Mouse (Mus musculus) embryo, embryonic 9.5 days (tissue): ENCODE measurements around the gene Fcnb.

ENCODE experiments used
- DNase-seq: peaks from one replicate; pipeline ENCODE4 v3.0.0-alpha.2; 2017; ENCODE audit errors: extremely low spot score

The Fcnb gene

DNA sequence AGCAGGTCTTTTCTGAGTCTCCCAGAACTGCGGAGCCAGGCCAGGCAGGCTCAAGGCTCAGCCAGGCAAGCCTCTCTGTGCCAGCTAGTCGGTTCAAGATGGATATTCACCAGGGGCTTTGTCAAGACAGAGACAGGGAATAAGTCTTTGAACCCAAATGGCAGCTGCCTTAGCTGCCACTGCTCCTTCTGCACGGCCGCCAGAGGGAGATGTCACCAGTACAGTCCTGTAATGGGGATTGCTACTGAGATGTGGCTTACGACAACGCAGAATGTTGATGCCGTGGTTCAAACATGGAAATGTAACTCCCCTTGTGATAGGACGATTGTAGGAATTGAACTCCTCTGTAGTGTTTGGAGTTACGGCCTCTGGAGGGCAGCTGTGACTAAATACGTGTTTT is 1.4 kb upstream of the Fcnb start:
- DNase-seq = no peak

DNA sequence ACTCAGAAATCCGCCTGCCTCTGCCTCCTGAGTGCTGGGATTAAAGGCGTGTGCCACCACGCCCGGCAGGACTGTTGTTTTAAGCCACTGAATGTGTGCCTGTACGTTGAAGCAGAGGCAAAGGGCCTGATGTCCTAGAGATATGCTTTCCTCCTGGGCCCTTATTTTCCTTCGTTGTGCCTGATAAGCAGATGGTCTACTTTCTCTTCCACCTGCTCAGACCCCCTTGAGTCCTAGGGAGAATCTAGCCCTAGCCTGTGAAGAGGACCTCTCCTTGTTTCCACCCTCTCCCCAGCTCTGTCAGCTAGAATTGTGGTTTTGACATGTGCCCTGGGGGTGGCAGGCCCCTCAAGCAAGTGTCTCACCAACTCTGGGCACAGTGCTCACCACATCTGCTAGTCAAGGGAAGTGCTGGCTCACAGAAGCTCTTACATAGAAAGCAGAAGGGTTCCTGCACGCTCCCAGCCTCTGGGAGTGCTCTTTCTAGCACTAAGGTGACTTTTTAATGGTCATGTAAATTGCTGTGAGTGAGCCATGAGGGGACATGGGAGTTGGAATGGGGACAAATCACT is 9.0 kb downstream of the Fcnb start:
- no peak for DNase-seq

DNA sequence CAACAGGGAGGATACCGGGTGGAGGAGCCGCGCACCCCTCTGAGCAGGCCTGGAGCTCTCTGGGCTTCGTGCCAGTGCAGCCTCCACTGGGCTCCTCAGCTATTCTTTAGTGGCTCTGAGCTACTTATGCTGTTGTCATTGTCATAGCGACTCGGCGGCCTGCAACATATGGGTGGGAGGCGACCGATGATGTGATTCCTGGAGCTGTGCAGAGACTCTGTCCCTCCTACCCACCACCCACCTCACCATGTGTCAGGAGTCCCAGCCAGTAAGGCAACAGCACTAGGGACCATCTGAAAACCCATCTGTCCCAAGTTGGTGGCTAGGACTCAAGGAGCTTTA is 16.2 kb downstream of the Fcnb start:
- no peak for DNase-seq

DNA sequence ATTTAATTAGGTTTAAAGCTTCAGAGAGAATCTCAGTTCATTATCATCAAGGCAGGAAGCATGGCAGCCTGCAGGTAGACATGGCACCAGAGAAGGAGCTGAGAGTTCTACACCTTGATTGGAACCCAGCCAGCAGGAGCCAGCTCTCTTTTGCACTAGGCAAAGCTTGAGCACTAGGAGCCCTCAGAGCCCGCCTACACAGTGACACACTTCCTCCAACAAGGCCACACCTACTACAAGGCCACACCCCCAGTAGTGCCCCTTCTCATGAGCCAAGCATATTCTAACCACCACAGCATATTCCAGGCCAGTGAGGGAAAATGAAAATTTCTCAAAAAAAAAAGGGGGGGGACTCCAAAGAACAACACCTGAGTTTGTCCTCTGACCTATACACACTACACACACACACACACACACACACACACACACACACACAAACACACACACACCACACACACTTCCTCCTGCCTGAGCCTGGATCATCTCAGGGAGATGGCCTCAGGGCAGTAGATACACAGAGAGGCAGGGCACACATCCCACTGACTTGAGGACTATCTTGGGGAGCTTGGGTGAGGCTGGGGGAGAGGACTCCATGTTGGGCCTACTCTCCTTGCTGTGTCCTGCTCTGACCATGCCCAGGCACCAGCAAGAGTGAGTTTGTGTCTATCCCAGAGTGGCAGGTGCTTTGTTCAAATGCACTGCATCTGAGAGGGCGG is 16.7 kb downstream of the Fcnb start:
- no peak for DNase-seq

DNA sequence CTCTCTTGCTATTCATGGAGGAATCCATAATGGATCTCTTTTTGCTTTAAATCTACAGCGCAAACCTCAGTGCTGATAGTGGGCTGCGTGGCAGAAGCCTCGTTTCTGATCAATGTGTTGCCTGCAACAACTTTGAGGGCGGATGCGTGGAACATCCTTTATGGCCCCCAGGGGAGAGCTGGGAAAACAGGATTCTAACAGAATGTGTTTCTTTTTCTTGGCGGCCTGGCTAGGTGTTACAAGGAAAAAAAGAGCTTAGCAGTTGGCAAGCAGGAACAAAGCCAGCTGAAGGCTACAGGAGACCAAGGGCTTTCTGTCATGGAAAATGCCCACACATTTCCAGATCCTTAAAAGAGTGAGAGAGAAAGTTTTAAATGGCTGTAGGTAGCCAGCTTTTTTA is 17.5 kb downstream of the Fcnb start:
- no peak for DNase-seq

DNA sequence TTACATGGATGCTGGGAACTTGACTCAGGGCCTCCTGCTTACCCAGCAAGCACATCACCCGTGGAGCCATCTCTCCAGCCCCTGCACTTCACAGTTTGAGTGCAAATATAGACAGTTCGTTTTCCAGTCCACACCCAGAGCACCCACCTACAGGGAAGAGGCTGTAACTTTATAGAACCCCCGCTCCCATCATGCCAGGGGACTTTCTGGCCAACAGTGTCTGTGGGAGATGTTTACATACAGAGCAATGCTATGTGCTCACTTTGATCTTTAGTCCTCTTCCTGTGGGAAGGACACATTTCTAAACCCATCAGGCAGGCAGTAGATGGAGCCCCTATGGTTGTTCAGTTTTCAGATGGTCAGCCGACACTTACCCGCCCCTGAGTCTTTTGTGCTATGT is 18.0 kb downstream of the Fcnb start:
- DNase-seq = no peak

DNA sequence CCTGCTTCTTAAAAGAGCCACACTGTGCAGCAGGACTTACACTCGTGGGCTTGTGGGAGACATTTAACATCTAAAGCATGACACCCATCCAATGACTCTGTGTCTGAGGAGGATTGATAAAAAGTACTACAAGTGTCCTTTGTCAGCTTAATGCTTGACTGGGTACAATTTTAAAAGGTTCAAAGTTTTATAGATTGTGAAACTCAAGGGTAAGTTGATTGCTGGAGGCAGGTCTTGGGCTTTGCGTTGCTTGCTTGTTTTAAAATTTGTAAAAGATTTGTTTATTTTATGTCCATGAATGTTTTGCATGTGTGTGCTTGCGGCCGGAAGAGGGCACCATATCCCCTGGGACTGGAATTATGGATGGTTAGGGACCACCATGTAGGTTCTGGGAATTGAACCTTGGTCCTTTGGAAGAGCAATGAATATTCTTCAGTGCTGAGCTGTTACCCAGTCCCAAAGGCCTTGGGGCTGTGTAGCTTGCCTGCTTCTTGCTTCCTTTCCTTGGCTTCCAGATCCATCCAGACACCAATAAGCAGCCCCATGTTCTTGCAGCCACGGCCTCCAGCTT is 19.5 kb downstream of the Fcnb start:
- no peak for DNase-seq

DNA sequence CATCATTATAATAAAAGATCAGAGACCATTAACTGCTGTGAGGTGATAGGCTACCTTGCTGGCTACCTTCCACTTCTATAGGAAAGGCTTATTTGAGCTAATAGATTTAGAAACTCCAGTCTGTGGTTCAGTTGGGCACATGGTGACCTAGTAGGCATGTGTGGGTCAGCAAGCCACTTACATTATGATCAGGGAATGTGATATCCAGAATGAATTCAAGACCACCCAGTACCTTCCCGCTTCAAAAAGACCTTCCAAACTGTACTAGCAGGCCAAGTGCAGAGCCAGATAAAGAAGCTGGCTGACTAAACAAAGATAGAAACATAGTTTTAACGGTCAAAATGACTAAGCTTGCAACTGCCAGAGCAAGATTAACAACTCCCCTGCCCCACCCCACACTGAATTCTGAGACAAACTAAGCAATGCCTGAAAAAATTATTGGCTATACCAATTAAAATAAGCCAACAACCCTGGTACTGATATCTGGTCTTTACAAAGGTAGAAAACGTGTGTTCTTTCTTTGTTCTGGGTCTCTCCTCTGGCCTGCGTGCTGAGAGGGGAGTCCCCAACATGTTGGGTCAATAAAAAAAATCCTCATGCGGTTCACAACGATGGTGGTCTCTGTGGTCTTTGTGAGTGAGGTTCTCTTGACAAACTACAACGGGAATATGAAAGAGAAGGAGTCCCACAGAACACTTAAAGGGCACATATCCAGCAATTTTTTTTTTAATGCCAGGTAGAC is 20.2 kb downstream of the Fcnb start:
- no peak for DNase-seq

DNA sequence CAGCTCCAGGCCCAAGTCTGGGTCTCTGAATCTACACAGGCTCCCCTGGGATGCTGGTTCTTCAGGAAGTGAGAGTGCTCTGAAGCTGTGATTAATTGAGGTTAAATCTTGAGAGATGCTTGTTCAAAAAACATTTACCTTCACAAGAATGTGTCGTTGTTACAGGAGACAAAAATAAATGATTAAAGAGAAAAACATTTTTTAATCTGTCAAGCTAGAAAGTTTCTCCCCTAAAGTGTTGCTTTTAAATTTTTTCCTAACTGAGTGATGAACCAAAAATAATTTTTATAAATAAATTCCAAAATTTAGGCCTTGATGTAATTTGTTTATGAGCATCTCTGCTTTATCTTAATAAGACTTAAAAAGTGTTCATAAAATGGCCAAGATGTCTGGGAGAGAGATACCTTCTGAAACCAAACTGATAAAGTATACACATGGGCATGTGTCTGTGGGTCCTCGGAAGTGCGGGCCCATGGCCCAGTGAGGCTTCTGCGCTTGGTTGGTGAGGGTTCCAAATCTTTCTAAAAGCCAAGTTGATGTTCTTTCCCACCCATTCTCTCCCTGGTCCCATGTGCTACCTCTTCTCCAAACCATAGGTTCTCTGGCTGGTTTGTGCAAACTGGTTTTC is 20.9 kb downstream of the Fcnb start:
- no peak for DNase-seq

DNA sequence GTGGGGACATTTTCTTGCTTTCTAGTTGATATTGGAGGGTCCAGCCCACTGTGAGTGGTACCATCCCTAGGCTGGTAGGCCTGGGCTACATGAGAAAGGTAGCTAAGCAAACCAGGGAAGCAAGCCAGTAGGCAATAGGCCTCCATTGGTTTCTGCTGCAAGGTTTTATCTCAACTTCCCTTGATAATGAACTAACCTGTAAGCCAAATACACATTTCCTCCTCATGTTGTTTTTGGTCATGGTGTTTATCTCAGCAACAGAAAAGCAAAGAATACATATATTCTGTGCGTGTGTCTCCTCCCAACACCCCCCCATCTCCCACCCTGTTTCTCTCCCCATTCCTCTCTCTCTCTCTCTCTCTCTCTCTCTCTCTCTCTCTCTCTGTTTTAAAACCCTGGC is 24.8 kb downstream of the Fcnb start:
- DNase-seq = no peak

DNA sequence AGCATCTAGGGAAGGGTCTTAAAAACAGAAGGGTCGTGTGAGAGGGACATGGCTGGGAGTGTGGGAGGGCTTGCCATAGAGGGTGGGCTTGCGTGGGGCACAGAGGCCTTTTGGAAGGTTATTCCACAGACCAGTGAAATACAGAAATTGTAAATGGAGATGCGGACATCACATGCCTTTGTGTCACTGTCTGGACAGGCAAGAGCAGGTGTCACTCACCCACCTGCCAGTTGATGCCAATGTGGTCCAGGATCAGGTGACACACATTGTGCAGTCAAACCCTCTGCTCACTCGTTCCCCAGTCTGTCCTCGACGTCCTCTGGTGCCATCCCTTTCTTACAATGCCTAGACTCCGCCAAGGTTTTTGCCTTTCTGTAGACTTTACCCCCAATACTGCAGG is 37.6 kb downstream of the Fcnb start:
- no peak for DNase-seq

DNA sequence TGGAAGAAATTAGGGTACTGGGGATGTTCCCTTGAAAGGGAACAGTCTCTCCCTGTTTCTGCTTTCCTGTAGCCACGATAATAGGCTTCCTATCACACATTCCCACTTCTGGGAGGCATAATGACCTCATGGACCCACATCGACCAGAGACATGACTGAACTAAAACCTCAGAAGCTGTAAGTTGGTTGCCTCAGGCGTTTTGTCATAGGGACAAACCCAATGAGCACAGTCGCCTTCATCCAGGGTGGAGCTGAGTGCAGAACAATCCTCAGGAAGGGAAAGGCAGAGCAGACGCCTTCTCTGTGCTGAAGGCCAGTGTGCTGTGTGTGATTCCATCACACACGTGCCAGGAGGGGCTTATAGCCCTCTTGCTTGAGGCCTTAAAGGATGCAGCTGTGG is 38.4 kb downstream of the Fcnb start:
- DNase-seq = no peak

DNA sequence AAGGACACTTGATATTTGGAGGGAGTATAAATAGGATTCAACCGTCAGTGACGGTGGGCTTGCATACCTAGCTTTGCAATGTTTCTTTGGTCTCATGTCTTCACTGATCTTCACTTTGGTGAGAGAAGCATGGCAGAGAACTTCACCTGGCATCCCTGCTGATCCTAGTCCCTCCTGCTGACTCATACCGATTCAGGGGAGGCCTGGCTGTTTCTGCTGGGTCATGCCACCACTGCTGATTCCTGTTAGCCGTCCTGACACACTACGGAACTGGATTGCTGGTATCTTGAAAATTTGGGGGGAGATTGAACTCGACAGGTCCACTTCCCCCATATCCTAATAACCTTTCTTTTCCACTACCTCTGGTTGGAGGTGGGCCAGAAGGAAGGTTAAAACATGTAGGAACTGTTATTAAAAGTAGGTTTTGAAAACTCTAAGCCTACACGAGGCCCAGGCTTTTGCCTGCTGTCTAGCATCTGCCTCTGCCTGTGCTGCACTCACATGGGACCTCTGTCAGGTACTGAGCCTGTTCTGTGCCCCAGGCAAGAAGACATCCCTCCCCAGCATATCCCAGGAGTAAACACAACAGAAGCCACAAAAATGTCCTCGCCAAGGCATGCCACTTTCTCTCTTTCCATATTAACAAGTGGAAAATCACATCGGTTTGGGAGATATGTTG is 39.6 kb downstream of the Fcnb start:
- DNase-seq = no peak

DNA sequence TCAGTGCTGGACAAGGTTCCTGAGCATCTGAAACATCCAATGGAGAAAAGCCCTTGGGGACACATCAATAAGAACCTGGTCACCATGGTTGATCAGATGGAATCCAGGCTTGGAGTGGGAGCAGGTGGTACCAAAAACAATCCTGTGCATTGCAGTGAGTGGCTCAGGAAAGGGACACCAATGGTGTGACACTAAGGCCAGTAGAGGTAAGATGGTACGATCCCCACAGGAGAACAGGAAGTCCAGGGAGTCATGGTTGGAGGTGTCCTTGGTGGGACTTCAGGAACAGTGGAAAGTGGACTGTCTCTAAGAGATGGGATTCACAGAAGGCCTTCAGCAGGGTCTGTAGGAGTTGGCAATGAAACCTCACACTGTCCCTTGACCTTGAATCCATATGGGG is 44.2 kb downstream of the Fcnb start:
- DNase-seq = no peak

DNA sequence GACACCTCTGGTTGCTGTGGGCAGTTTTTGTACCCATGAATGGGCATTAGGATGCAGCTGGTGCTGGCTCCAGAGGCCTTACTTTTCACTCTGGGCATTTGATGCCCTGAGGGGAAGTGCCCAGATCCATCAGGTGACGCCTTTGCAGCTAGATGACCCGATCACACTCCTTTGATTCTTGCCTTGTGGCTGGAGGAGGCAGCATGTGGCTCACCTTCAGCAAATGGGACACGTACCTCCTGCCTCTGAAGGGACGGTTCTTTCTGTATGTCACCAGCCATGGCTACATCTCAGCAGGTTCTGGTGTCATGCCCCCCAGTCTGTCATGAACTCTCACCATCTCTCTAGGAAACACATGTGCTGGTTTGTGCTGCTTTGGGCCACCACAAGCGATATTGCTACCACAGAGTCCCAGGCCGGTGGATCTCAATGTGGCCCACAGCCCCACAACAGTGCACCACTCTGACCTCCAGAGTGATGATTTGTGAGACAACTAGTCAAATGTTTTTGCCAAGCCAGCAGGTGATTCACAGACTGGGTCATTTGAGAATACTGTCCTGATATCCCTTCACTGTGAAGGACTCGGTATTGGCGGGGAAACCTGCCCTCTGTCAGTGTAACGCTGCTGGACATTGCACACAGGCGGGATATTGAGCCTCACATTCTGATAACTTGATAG is 44.9 kb downstream of the Fcnb start:
- DNase-seq = no peak

DNA sequence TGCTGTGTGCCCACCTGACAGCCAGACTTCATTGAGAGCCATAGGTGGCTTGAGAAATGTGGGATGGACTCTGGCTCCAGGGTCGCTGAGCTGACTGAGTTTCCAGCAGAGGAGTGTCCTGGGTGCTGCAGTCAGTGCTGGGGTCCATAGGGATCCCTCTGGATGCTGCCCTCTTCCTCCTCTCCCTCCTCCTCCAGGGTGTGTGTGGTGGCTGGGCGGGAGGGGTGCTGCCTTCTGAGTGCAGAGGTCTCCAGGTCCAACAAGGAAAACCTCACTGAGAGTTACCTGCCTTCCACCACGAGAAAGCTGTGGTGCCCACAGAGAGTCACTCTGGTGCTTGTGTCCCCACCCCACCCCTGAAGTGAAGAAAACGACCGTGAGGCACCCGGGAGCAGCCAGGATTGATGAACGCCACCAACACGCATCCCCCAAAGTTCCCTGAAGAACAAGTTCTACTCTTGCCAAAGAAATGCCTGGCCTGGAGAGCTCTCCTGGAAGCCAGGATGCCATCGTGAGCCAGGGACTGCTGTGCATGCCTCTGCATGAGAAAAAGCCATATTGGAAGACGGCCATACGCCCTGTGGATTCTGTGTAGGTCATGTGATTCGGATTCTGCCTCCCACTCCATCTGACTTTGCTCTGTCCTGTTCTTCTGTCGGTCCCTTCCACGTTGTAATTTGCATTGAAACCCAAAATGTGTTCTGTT is 46.1 kb downstream of the Fcnb start:
- DNase-seq = no peak

DNA sequence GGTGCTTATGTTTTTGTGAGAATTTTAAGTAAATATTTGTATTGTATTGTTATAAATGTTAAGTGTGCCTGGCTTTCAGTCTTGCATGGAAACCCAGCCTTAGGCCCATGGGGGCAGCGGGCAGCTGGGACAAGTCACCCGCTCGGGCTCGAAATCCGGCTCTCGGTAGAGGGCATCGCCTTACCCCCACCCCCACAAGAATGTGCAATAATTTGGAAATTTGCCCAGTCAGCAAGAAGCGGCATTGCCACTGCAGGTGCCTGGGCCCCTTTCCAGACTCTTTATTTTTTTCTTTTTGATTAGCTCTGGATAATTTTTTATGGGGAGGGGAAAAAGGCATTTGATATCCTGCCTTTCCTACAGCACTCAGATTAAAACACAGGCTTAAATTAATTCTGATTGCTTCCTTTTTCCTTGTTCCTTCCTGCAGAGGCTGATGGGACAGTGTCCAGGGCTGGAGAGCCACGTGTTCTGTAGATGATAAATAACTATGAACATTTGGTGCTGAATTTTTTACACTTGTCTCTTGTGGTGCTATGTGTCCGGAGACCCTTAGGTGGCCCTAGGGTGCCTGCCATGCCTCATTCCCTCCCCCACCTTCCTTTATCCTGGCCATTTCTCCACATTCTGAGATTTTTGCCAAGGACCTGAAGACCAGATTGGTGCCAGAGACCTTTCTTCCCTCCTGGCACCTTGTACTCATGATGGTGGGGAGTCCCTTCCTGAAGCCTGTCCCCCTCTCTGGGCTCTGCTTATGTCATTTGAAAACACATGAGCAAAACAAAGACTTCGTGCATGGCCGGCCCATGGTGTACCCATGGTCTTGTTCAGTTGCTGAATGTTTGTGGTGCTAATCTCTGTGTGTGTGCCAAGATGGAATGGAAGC is 46.9 kb downstream of the Fcnb start:
- no peak for DNase-seq

DNA sequence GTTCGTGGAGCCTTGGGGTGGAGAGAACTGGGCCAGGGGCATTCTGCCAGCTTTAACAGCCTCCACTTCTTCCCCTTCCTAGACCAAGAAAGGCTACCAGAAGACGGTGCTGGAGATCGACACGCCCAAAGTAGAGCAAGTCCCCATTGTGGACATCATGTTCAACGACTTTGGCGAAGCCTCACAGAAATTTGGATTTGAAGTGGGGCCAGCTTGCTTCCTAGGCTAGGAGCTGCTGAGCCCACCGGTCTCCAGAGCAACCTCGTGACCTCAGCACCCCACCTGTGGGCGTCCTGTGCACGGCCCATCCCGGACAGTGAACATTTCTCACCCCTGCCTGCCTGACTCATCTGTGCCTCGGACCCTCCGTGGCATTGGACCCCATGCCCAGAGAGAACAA is 47.9 kb downstream of the Fcnb start:
- no peak for DNase-seq

DNA sequence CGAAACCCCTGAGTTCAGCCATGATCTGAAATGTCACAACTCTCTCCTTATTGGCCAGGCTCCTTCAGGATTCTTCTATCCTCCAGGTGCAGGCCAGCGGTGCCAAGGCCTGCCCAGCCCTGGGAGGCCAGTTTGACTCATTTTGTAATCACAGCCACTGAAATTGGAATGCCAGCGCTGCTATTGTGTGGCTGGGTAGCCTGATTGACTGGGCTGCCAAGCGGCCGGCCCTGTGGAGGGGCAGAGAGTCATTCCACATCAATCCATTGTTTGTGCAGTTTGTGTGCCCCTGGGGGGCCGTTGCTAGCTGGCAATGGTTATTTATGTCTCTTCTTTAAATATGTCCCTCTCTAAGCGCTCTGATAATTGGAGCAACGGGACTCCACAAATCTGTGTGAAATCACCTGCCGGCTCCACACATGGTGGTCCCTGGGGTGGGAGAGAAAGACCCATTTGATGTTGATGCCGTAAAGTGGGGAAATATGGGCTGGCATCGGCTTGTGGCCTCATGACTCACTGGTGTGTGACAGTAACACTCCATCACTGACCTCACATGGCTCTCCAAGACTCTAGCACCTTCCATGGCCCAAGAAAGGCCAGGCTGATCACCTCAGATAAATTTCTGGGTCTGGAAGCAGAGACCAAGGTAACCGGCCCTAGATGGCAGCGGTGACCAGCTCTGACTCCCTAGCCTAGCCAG is 50.5 kb downstream of the Fcnb start:
- no peak for DNase-seq
